In genomic region chr2:52013306-52013820, GRCm38 (mm10) we compare ENCODE assay signal across 13 mouse cellular contexts. TPM values are rescaled to one million over a fixed set of nuclear protein-coding genes. Genes with fewer than 3 reads are reported as not detected.
DNase-seq lines count a peak whose midpoint lies in the region; ATAC-seq and TF ChIP-seq lines count a peak whose summit lies in the region.
"Had no signal": no experiment of that assay in that cellular context is flagged by ENCODE, and none has a peak within 500 bp of the region (broad histone marks: within the 10 kb centered on the region; RNA-seq: fewer than 3 reads in every experiment).

No protein-coding gene starts in this region.

- DNase-seq in cerebellum, postnatal 4 days (ENCODE audit: low spot score in 2 of 2): no peak
- peak; percentile 8 for DNase-seq in left cerebral cortex, postnatal 4 days
- no peak for DNase-seq in left cerebral cortex, adult 11 months (ENCODE audit: low spot score)
- peak; percentile 65 to 68 for DNase-seq in cerebellum, postnatal 36 days
- no peak for DNase-seq in midbrain, postnatal 0 days (ENCODE audit: low spot score)
- DNase-seq in spleen, postnatal 4 days (ENCODE audit: low spot score in 2 of 2): no peak
- DNase-seq in spleen, postnatal 14 days (ENCODE audit: low spot score in 2 of 2): no peak
- DNase-seq: lung, embryonic 14.5 days; right cerebral cortex, postnatal 4 days had no signal

- H3K9me3 ChIP-seq in midbrain, postnatal 0 days (ENCODE audit: low read length): no peaks in the 10 kb centered on the region

- 69% methylated on average over 9 of the region's 9 CpGs for WGBS in midbrain, postnatal 0 days

- no peak for TF ChIP-seq CTCF in midbrain, postnatal 0 days (IDR thresholded peaks at IDR 0.05)

- H3K4me3 ChIP-seq in midbrain, postnatal 0 days (ENCODE audit: low read depth, low read length): no peak overlapping the region
- H3K4me3 ChIP-seq: erythroblast, embryonic 14.5 days; megakaryocyte, embryonic 14.5 days had no signal

- no peaks in the 10 kb centered on the region for H3K36me3 ChIP-seq in midbrain, postnatal 0 days (ENCODE audit: insufficient read depth, low read length)

- H3K27me3 ChIP-seq in midbrain, postnatal 0 days (ENCODE audit: insufficient read depth, low read length): no peaks in the 10 kb centered on the region

- no peak overlapping the region for H3K9ac ChIP-seq in midbrain, postnatal 0 days (replicated peaks; ENCODE audit: low read length, poor library complexity, severe bottlenecking)
- H3K9ac ChIP-seq: lung, embryonic 14.5 days had no signal

- peak; percentile 99 for ATAC-seq in cerebellum, adult (ENCODE audit: insufficient number of reproducible peaks, low FRiP score, low TSS enrichment)
- ATAC-seq in midbrain, postnatal 0 days (ENCODE audit: low FRiP score): no peak

- intact Hi-C loops in left cerebral cortex, postnatal 4 days (cut with DNase I): no loop called here

- H3K4me1 ChIP-seq in midbrain, postnatal 0 days (ENCODE audit: insufficient read depth, low read length): no peaks in the 10 kb centered on the region
- H3K4me1 ChIP-seq: megakaryocyte, embryonic 14.5 days had no signal

- no peak overlapping the region for H3K27ac ChIP-seq in midbrain, postnatal 0 days (ENCODE audit: low read depth, low read length)
- H3K27ac ChIP-seq: stomach, postnatal 0 days had no signal

- H3K4me2 ChIP-seq in midbrain, postnatal 0 days (ENCODE audit: low read depth, low read length, poor library complexity, severe bottlenecking): no peak overlapping the region
- H3K4me2 ChIP-seq: lung, embryonic 14.5 days had no signal

RNA-seq across cellular contexts. Expression of gene Tnfaip6, which starts 24.4 kb away (rescaled TPM):
- total RNA-seq in left cerebral cortex, postnatal 4 days (2021): 1 to 10 TPM; 2.2 to 2.3 TPM
- total RNA-seq in midbrain, postnatal 0 days (2014; rRNA removed): 1.6 and 2.0 TPM in 2 replicates
- polyA plus RNA-seq in midbrain, postnatal 0 days (2015; fragmentation: Nextera tagmentation; extraction: Ambion mirVana): 3.1 and 3.2 TPM in 2 replicates
- polyA plus RNA-seq: erythroblast, embryonic 14.5 days had no signal

RNA-seq across cellular contexts. Expression of gene Nmi, which starts 40.1 kb away (rescaled TPM):
- 1 to 10 TPM; 1.7 to 2.6 TPM for total RNA-seq in left cerebral cortex, postnatal 4 days (2021)
- 1.8 and 4.2 TPM in 2 replicates for total RNA-seq in midbrain, postnatal 0 days (2014; rRNA removed)
- 6.4 and 6.5 TPM in 2 replicates for polyA plus RNA-seq in midbrain, postnatal 0 days (2015; fragmentation: Nextera tagmentation; extraction: Ambion mirVana)
- polyA plus RNA-seq: erythroblast, embryonic 14.5 days had no signal

RNA-seq across cellular contexts. Expression of gene Rif1, which starts 59.3 kb away (rescaled TPM):
- 10 to 100 TPM; 28.2 to 30.9 TPM for total RNA-seq in left cerebral cortex, postnatal 4 days (2021)
- 17.2 and 31.3 TPM in 2 replicates for total RNA-seq in midbrain, postnatal 0 days (2014; rRNA removed)
- 8.1 and 13.8 TPM in 2 replicates for polyA plus RNA-seq in midbrain, postnatal 0 days (2015; fragmentation: Nextera tagmentation; extraction: Ambion mirVana)

Comparison
In these comparisons a context has a peak if more than half of its experiments do, and no peak if none do; other contexts are left out.
1. DNase-seq: peak in left cerebral cortex, postnatal 4 days (single experiment) and cerebellum, postnatal 36 days (2 of 2); none in cerebellum, postnatal 4 days (0 of 2), left cerebral cortex, adult 11 months (single experiment), midbrain, postnatal 0 days (single experiment), spleen, postnatal 4 days (0 of 2) and spleen, postnatal 14 days (0 of 2).